Mouse (Mus musculus): ENCODE data around the gene Rhod.
"Not testable (repeated sequence)": the region's sequence is repeated elsewhere in the genome, so short reads cannot be mapped to it uniquely, and the experiment has no call there.

Gene Rhod

DNA sequence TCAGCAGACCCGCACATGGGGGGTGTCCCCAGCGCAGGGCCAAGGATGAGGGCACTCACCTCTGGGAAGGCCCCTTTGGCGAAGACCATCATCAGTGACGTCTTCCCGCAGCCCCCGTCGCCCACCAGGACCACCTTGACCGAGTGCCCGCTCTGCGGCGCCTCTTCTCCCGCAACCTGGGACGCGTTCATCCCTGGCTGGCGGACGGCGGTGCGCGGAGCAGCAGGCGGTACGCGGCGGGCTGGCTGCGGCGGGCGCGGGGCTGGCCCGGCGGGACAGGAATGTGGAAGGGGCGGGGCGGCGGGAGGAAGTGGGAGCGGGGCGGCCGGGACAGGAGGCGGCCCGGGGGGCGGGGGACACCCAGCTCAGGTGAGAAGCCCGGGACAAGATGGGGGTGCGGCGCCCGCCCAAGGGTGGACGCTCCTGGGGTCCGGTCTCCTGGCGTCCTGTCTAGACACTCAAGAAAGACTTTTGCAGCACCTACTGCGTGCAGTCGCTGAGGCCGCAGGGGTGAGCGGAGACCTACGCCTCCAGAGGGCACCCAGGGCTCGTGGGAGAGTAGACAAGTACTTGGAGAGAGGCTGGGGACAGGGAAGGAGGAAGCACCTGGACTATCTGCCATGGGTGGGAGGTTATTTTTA lies at the start of gene Rhod:
Gene Rhod, minus strand, starts transcription at position 272 of the 641 bp plus-strand sequence.
- DNase-seq: peak in 1 of 2 experiments; percentile 28

DNA sequence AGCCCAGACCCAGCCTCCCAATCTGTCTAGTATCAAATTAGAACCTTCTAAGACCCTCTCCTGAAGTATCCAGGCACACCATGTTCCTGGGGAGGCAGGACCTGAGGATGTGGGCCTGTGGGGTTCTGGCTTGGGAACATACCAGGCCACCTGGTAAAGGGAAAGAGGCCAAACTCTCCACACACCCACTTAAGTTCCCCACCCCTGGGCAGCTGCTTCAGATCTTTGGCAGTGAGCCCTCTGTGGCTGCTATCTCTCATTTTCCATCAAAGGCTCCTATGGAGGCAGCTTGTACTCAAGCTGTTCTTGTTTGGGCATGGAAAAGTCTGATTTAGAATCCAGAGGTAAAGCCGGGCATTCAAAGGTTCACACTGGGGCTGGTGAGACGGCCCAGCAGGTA lies 48.6 kb upstream of the Rhod start:
- DNase-seq: no peak

DNA sequence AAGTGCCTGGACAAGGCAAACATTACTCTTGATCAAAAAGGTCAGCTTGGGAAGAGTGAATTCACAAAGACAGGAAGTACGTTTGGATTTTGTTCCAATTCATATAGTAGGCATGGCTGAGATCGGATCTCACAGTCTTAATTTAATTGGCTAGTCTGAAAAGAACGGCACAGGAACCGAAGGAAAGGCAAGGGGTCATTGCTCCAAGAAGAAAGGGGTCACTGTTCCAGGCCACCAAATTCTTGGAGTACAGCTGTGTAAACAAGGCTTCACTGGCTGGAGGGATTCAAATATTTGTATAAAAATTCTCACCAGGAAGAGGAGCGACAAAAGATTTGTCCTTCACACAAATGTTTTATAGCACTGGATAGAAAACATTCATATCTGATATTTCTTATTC lies 45.8 kb upstream of the Rhod start:
- DNase-seq: no peak

DNA sequence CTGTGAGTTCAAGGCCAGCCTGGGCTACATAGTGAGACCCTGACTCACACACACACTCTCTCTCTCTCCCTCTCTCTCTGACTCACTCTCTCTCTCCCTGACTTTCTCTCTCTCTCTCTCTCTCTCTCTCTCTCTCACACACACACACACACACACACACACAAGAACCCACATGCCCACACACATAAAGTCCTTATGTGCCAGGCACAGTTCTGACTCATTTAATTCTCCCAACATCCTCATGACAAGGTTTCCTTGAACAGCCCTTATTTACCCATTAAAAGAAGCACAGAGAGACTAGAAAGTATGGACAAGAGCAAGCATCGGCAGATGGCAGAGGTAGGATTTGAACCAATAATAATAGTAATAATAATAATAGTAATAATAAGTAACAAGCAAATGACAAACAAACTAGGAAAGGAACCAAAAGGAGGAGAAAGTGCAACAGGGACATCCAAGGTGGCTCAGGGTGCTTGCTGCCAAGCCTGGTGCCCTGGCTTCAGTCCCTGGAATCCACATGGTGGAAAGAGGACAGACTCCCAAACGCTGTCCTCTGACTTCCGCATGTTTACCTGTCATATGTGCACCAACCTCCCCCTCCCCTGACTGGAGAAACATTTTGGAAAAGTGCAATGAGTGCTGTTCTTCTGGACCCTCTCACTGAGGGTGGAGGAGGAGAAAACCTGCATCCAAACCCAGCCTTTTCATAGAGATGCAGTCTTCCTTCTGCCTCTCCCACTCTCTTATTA lies 43.1 kb upstream of the Rhod start:
- DNase-seq: peak; percentile 50 to 57

DNA sequence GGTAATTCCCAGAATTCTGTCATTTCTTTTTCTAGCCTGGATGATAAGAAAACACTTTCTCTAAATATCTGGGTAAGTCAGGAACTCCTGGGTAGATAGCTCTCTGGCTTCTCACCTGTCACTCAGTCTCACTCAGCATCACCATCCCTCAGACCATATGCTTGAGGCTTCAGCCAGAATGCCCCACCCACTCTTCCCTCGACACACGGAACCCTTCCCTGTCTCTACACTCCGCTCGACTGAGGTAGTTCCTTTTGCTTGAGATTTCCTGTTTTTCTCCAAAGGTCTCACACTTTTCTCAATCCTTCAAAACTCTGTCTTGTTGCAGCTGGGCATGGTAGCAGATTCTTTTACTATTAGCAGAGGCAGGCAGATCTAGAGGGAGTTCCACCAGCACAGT lies 42.1 kb upstream of the Rhod start:
- peak; percentile 56 to 58 for DNase-seq

DNA sequence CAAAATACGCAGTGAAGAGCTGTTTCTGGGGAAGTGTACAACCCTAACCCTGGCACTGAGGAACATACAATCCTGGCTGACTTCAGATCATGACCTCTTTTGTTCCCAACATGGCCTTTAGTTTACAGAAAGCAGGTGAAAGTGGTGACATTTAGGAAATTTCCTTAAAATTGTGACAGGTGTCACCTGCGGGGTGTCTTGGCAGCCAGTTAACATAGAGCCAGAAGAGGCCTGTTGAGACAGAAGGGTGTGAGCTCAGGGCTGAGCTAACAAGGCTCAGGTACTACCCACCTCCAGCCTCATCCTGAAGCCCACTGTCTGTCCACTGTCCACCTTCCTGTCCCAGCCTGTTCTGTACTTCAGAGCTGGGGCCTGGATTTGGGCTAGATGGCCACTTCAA lies 40.8 kb upstream of the Rhod start:
- peak; percentile 78 to 81 for DNase-seq

DNA sequence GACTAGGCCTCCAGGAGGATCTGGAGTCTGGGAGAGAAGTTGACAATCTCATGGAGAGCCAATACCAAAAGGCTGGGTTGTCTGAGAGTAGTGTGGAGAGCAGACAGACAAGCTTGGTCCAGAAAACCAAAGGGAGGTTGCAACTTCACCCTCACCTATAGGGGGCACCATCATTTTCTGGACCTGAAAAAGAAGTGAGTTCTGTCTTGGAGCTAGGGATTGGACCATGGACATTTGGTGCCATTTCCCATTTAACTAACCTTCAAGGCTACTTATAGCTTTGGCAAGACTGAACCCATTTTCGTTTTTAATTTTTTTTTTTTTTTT lies 38.9 kb upstream of the Rhod start:
- DNase-seq: no peak

DNA sequence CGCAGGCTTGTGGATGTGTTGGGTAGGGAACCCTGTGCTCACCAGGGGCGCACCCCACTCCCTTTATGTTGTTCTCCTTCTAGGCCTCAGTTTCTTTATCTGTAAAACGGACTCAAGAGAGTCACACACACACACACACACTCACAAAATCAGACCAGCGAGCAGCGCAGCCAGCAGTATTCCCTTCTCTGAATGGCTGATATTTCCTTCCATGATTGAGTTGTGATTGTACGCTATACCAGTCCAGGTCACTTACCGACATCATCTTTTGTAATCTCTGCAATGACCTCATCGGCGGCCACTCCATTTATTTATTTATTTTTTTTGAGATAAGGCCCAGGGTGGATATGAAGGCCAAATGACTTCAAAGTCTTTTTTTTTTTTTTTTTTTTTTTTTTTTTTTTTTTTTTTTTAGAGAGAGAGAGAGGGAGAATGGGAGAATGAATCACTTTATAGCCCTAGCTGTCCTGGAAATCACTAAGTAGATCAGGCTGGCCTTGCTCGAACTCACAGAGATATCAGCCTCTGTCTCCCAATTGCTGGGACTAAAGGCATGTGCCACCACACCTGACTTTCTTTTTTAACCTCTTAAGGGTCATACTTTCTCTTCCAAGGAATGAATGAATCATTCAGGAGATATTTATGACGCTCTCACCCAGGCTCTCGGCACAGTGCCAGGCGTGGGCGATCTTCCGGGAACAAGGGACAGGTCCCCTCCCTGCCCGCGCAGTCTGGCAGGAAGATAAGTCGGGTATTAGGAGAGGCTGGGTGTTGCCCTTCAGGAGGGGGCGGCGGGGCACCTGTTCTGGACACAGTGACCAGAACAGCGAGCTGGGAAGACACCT lies 38.3 kb upstream of the Rhod start, which contains the start of gene Syt12:
Gene Syt12, minus strand, starts transcription at position 103 of the 845 bp plus-strand sequence.
- peak; percentile 87 to 91 for DNase-seq

DNA sequence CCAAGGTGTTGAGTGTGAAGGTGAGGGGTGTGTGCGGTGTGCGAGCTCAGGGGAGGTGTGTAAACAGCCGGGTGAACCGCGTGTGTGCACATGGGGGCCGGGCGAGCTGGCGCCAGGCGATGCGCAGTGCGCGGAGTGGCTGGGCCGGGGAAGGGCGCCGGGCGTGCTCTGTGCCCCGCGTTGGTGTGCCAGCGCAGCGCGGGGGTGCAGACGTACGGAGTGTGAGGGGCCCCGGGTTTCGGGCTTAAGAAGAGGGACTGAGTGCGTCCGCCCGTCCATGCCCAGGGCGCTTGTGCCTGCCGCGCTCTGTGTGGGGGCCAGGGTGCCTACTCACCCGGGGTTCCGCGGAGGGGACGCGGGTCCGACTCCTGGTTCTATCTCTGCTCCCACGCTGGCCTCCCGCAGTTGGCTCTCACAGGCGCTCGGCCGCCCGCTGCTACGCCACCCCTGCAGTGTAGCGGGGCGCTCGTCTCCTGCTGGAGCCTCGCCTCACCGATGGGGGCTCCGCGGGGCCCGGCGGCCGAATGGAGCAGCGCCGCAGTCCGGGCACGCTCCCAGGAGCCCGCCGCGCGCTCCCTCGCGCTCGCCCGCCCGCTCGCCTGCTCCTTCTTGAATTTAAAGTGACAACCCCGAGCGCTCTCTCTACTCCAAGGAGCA lies 37.5 kb upstream of the Rhod start:
- peak; percentile 83 for DNase-seq

DNA sequence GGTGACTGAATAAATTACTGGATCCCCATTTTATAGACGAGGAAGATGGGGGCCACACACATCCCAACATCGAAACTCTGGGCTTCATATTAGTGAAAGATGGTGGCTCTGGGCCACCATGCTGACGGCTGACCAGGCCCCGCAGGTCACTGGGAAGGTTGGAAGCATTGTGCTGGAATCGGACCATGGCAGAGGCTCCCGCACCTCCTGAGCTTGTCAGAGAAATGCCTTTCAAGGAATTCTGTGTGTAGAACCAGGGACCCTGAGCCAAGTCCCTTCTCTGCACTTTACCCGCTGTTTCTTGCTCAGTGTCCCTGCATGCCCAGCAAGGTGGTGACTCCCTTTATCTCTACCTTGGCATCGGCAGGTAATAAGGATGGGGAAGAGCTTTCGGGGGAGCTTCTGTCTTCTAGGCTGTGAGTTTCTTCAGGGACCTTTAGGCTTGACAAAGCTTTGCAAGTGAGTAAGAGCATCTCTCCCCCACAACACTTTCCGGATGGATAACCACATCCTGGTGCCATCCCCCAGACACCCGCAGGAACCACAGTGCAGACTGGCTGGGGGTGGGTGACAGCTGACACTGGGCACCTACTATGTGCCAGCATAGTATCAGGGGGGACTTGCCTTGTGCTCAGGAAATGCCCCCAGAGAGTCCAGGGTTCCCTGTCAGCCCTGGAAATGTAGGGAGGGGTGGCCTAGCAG lies 36.1 kb upstream of the Rhod start:
- no peak for DNase-seq

DNA sequence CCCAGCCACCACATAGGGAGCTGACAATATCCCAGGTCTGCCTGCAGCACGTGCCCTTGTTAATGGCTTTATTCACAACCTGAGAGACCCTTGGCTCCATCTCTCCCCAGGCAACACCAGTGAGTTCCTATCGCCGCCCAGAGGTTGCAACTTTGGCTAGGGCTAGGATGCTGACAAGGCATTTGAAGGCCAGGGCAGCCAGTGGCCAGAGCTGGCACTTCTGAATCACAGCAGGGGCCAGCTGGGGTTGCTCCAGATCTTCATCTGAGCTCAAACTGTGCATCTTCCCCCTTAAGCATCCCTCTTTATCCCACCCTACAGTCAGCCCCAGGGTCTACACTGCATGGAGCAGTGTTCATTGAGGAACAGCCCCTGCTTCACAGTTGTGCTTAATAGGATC lies 35.5 kb upstream of the Rhod start:
- no peak for DNase-seq

DNA sequence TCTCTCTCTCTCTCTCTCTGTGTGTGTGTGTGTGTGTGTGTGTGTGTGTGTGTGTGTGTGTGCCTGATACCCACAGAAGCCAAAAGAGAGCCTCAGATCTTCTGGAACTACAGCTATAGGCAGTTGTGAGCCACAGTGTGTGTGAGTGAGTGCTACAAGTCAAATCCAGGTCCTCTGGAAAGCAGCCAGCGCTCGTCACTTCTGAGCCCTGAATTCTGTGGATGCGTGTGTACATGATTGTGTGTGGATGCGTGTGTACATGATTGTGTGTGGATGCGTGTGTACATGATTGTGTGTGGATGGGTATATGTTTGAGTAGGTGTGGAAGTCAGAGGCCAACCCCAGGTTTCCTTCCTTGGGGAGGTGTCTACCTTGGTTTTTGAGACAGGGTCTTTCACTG lies 34.3 kb upstream of the Rhod start:
- DNase-seq: peak in 1 of 2 experiments; percentile 40

DNA sequence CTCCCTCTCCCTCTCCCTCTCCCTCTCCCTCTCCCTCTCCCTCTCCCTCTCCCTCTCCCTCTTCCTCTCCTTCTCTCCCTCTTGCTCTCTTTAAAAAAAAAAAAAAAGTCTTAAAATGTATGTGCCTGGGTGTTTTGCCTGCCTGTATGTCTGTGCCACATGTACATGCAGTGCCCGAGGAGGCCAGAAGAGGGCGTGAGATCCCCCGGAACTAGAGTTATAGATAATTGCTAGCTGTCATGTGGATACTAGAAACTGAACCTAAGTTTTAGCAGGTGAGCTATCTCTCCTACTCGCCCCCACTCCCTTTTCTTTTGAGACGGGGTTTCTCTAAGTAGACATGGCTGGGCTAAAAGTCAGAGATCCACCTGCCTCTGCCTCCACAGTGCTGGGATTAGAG lies 29.1 kb upstream of the Rhod start:
- peak; percentile 58 to 63 for DNase-seq

DNA sequence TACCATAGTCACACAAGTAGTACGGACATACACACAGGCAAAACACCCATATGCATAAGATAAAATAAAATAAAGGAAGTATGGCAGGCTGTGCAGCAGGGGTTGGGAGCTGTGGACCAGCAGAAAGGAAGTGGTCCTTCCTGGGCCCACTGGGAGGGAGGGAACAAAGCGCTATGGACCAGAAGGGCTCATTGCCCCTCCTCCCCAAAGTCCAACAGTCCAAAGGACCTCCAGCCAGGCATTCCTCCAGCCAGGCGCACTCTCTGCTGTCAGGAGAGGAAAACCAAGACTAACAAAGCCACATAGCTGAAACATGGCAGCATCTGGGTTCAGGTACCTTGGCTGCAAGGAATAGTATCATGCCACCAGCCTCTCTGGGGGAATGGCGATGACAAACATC lies 25.4 kb upstream of the Rhod start:
- no peak for DNase-seq

DNA sequence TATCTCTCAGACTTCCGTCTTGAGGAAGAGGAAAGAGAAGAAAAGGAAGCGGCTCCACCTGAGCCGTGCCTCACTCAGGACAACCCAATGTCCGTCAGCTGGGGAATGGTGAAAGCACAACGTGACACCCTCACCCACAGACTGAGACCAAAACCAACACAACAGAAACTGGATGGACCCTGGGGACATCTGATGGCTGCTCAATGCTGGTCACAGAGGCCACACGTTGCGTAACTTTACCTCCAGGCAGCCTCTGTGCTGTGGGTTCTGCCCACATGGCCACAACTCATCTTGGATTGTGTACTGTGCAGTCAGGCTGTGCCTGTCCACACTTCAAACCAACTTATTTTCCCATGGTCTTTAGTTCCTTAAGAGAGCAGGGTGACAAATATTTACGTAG lies 22.7 kb upstream of the Rhod start:
- DNase-seq: no peak

DNA sequence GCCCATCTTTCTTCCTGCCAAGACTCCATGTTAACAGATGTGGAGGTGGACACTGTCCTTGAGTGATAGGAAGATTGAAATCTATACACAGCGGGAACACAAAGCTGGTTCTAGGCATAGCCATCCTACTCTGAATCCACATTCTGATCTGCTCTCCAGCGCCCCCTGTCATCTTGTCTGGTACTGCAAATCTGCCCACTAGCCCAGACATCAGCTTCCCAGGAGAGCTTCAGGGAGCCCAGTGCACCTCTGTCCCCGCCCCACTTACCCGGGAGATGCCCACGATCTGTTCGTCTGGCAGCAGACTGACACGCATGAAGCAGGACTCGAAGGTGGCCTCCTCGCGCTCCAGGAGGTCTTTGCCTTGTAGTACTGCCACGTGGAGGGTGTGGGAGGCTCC lies 17.0 kb upstream of the Rhod start:
- peak; percentile 77 to 83 for DNase-seq

DNA sequence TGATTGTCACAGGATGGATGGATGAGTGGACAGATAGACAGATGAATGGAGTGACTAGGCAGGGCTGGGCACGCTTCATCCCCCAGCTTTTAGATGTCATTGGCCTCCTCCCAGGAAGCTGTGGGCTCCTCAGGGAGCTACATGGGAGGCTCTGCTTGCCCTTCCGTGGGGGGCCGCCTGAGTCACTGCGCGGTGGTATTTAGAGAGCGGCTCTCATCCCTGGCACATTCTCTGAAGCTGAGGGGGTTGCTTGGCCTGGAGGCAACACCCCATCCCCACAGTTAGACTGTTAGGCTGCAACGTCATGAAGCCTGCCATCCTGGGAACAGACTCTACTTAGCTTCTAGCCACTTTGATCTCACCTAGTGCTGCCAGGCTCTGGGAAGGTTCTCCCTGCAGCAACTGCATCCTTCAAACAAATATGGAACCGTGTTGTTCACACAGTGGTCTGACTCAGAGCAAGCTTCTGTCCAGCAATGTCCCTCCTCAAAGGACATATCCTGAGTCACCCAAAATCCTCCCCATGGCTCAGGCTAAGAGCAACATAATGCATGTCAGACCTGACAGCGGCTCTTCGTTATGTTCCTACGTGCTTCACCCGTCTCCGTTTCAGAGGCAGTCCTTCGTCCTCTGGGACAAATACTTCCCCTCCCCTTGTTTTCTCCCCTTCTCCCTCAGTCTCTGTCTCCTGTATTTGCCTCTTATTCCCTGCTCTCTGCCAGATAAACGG lies 16.0 kb upstream of the Rhod start:
- DNase-seq: no peak

DNA sequence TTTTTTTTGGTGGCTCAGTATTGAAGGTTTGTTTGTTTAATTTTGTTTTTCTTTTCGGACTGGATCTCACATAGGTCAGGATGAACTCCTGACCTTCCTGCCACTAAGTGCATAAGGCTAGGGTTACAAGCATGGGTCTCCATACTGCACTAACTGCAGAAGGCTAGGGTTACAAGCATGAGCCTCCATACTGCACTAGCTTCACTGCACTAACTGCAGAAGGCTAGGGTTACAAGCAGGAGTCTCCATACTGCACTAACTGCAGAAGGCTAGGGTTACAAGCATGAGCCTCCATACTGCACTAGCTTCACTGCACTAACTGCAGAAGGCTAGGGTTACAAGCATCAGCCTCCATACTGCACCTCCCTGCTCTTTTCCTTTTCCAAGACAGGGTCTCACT lies 14.8 kb upstream of the Rhod start:
- not testable (repeated sequence) for DNase-seq

DNA sequence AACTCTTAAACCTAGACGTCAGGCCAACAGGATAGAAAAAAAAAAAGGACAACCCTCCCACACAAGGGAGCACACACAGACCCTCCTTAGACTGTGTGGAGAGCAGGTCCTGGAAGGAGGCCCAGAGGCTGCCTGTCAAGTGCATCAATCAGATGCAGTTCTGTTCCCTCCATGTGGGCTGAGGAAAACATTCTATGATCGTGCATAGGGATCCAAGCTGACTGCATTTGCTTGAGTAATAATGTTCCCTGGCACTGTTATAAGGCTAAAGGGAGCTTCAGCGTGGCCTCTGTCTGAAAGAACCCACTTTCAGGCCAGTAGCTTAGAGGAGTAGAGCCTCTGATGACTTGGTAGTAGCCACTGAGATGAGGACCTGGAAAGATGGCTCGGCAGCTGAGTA lies 13.3 kb upstream of the Rhod start:
- no peak for DNase-seq

DNA sequence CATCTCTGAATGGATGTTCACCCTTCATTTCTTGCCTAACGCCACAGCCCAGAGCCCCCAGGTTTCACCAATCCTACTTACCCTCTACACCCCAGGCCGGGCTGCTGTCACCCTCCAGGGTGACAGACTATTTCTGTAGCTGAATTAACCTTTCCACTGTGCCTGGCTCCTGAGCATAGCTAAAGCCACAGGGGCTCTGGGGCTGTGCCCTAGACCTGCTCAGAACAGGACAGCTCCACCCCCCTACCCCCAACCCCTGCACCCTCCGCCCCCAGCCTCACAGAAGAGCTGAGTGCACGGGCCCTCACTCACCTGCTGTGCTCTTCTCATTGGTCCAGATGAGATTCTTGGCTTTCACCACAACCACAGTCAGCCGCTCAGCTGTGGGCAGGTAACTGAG lies 12.7 kb upstream of the Rhod start:
- no peak for DNase-seq

DNA sequence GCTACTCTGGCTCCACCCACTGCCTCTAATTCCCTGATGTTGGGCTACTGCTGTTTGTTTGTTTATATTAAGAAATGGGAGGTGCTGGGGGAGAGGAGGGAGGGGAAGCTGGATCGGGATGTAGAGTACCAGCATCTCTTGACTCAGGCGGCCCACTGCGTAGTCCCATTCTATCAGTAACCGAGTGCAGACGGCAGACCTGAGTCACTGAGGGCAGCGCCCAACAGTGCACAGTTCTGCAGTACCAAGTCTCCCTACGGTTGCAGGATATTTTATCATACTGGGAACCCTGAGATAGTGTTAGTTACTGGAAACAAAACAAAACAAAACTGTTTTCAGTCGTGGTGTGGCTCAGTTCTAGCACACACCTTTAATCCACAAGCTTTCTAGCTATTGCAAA lies 11.9 kb upstream of the Rhod start:
- DNase-seq: no peak

DNA sequence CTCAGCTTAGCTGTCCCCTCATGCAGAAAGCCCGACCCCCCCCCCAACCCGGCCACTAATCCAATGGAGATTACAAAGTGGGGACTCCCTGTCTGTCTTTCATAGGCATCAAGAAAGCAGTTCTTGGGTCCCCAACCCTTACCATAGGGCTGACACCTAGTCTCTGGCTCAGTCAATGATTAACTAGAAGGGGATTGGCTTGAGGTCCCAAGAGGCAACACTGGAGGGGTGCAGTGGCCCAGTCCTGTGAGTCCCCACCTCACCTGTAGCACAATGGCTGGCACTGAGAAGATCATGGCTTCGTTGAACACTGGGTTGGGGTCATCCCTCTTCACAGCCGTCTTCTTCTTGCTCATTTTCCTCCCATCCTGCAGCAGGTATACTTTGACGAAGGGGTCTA lies 11.4 kb upstream of the Rhod start:
- DNase-seq: no peak

All from cerebellum, postnatal 36 days (tissue).